Mouse (Mus musculus) T-helper 2 cell (primary cell): ENCODE measurements around the gene Pex10.
"Not testable (repeated sequence)": the region's sequence is repeated elsewhere in the genome, so short reads cannot be mapped to it uniquely, and the experiment has no call there.

ENCODE experiments used
- in situ Hi-C: fragments of 300-600 bp; cut with MboI, MseI; formaldehyde crosslinking; loops from one replicate; pipeline ENCODE4 v1.15.1; 2025; ENCODE audit warnings: high pct_unique_total_duplicates

Pex10 gene

GRCm38 (mm10) chr4:155063895-155064294 is 2.9 kb upstream of the Pex10 start:
- in situ Hi-C loops = loop anchor here (10.0 kb wide), 1 partner anchor 79 kb away; no protein-coding TSS in a partner anchor

GRCm38 (mm10) chr4:155064474-155064873 is 2.3 kb upstream of the Pex10 start:
- in situ Hi-C loops = loop anchor here (10.0 kb wide), 1 partner anchor 80 kb away; no protein-coding TSS in a partner anchor

- in situ Hi-C loops = loop anchor here (10.0 kb wide), 1 partner anchor 81 kb away; no protein-coding TSS in a partner anchor
Observed at GRCm38 (mm10) chr4:155065970-155066833, 614 bp upstream of the Pex10 start.

GRCm38 (mm10) chr4:155068357-155068972 is 1.6 kb downstream of the Pex10 start:
- in situ Hi-C loops = loop anchor here (10.0 kb wide), 1 partner anchor 84 kb away; no protein-coding TSS in a partner anchor

- in situ Hi-C loops = loop anchor here (10.0 kb wide), 1 partner anchor 84 kb away; no protein-coding TSS in a partner anchor
Observed at GRCm38 (mm10) chr4:155069191-155069590, 2.4 kb downstream of the Pex10 start.

GRCm38 (mm10) chr4:155070199-155070598 is 3.4 kb downstream of the Pex10 start:
- in situ Hi-C loops = no loop called here

- in situ Hi-C loops = no loop called here
Observed at GRCm38 (mm10) chr4:155070921-155071320, 4.1 kb downstream of the Pex10 start.

- in situ Hi-C loops = no loop called here
Observed at GRCm38 (mm10) chr4:155074418-155074817, 7.6 kb downstream of the Pex10 start.

- in situ Hi-C loops = no loop called here
Observed at GRCm38 (mm10) chr4:155075137-155075536, 8.3 kb downstream of the Pex10 start.

- in situ Hi-C loops = no loop called here
Observed at GRCm38 (mm10) chr4:155075813-155076212, 9.0 kb downstream of the Pex10 start.

GRCm38 (mm10) chr4:155076677-155077076 is 9.9 kb downstream of the Pex10 start:
- in situ Hi-C loops = no loop called here

GRCm38 (mm10) chr4:155078808-155079207 is 12.0 kb downstream of the Pex10 start:
- in situ Hi-C loops = not testable (repeated sequence)

- in situ Hi-C loops = no loop called here
Observed at GRCm38 (mm10) chr4:155079666-155080065, 12.8 kb downstream of the Pex10 start.

GRCm38 (mm10) chr4:155083553-155083952 is 16.7 kb downstream of the Pex10 start:
- in situ Hi-C loops = no loop called here

- in situ Hi-C loops = no loop called here
Observed at GRCm38 (mm10) chr4:155084351-155084750, 17.5 kb downstream of the Pex10 start.

- in situ Hi-C loops = no loop called here
Observed at GRCm38 (mm10) chr4:155085206-155086107, 18.6 kb downstream of the Pex10 start.

- in situ Hi-C loops = no loop called here
Observed at GRCm38 (mm10) chr4:155086108-155087024, 19.6 kb downstream of the Pex10 start, which contains the start of the genes Rer1 and Morn1. Gene Rer1 (minus strand): TSS chr4:155086382. Gene Morn1 (plus strand): TSS chr4:155086577.

- in situ Hi-C loops = no loop called here
Observed at GRCm38 (mm10) chr4:155089241-155089640, 22.4 kb downstream of the Pex10 start.

- in situ Hi-C loops = no loop called here
Observed at GRCm38 (mm10) chr4:155090147-155090546, 23.3 kb downstream of the Pex10 start.
